In the genomic region with DNA sequence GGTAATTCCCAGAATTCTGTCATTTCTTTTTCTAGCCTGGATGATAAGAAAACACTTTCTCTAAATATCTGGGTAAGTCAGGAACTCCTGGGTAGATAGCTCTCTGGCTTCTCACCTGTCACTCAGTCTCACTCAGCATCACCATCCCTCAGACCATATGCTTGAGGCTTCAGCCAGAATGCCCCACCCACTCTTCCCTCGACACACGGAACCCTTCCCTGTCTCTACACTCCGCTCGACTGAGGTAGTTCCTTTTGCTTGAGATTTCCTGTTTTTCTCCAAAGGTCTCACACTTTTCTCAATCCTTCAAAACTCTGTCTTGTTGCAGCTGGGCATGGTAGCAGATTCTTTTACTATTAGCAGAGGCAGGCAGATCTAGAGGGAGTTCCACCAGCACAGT, we compare ENCODE assay signal across 27 mouse cellular contexts. TPM values are rescaled to one million over a fixed set of nuclear protein-coding genes. Genes with fewer than 3 reads are reported as not detected.
DNase-seq lines count a peak whose midpoint lies in the region; ATAC-seq and TF ChIP-seq lines count a peak whose summit lies in the region.
"Had no signal": no experiment of that assay in that cellular context is flagged by ENCODE, and none has a peak within 500 bp of the region (broad histone marks: within the 10 kb centered on the region; RNA-seq: fewer than 3 reads in every experiment).

No protein-coding gene starts in this region.

- H3K27me3 ChIP-seq in midbrain, postnatal 0 days (ENCODE audit: insufficient read depth, low read length) = no peaks in the 10 kb centered on the region

- H3K4me1 ChIP-seq in midbrain, postnatal 0 days (ENCODE audit: insufficient read depth, low read length) = no peaks in the 10 kb centered on the region

- H3K9me3 ChIP-seq in midbrain, postnatal 0 days (ENCODE audit: low read length) = no peaks in the 10 kb centered on the region
- H3K9me3 ChIP-seq: embryonic facial prominence, embryonic 12.5 days; heart, embryonic 10.5 days; midbrain, embryonic 12.5 days had no signal

- TF ChIP-seq CTCF in midbrain, postnatal 0 days (IDR thresholded peaks at IDR 0.05) = no peak

- H3K4me3 ChIP-seq in midbrain, postnatal 0 days (ENCODE audit: low read depth, low read length) = no peak overlapping the region
- H3K4me3 ChIP-seq: embryonic facial prominence, embryonic 12.5 days; heart, embryonic 10.5 days; midbrain, embryonic 12.5 days had no signal

- intact Hi-C loops in left cerebral cortex, postnatal 36 days (cut with DNase I) = no loop called here

- no peaks in the 10 kb centered on the region for H3K36me3 ChIP-seq in midbrain, postnatal 0 days (ENCODE audit: insufficient read depth, low read length)
- H3K36me3 ChIP-seq: embryonic facial prominence, embryonic 12.5 days; heart, embryonic 10.5 days; midbrain, embryonic 12.5 days had no signal

- DNase-seq in frontal cortex, postnatal 10 days (ENCODE audit: low spot score in 2 of 2) = no peak
- peak; percentile 94 for DNase-seq in brain, adult 2 months (ENCODE audit: low read depth, low spot score)
- peak; percentile 60 to 62 for DNase-seq in cerebellum, postnatal 10 days
- DNase-seq in left cerebral cortex, postnatal 36 days (ENCODE audit: low spot score in 2 of 2) = peak; percentile 63 to 67
- DNase-seq in embryo, embryonic 10 days (ENCODE audit: low spot score) = no peak
- no peak for DNase-seq in midbrain, postnatal 0 days (ENCODE audit: low spot score)
- DNase-seq: adrenal gland, postnatal 14 days; kidney, adult 2 months; kidney, postnatal 14 days; liver; lung, postnatal 10 days; thymus, postnatal 36 days had no signal

- H3K27ac ChIP-seq in midbrain, postnatal 0 days (ENCODE audit: low read depth, low read length) = no peak overlapping the region
- H3K27ac ChIP-seq: embryonic facial prominence, embryonic 12.5 days; heart, embryonic 10.5 days; midbrain, embryonic 12.5 days had no signal

- H3K4me2 ChIP-seq in midbrain, postnatal 0 days (ENCODE audit: low read depth, low read length, poor library complexity, severe bottlenecking) = no peak overlapping the region
- H3K4me2 ChIP-seq: embryonic facial prominence, embryonic 12.5 days; midbrain, embryonic 12.5 days had no signal

- peak; percentile 58 for ATAC-seq in frontal cortex, adult (ENCODE audit: low TSS enrichment)
- ATAC-seq in midbrain, postnatal 0 days (ENCODE audit: low FRiP score) = no peak
- ATAC-seq: forebrain, embryonic 14.5 days; inflammation-experienced regulatory T-cells, adult 6 months had no signal

- no peak overlapping the region for H3K9ac ChIP-seq in midbrain, postnatal 0 days (replicated peaks; ENCODE audit: low read length, poor library complexity, severe bottlenecking)
- H3K9ac ChIP-seq: embryonic facial prominence, embryonic 12.5 days; midbrain, embryonic 12.5 days had no signal

- 62% methylated on average over 4 of the region's 4 CpGs for WGBS in midbrain, postnatal 0 days

RNA-seq across cellular contexts. Expression of gene Syt12, which starts 4.1 kb away (rescaled TPM):
- 10 to 100 TPM; 35.2 to 38.8 TPM for total RNA-seq in left cerebral cortex, postnatal 36 days (2021)
- total RNA-seq in midbrain, postnatal 0 days (2014; rRNA removed) = 12.2 and 20.9 TPM in 2 replicates
- 7.0 and 7.6 TPM in 2 replicates for polyA plus RNA-seq in midbrain, postnatal 0 days (2015; fragmentation: Nextera tagmentation; extraction: Ambion mirVana)
- total RNA-seq: megakaryocyte progenitor cell, adult 5-6 weeks; MEL had no signal

RNA-seq across cellular contexts. Expression of gene 2010003K11Rik, which starts 17.1 kb away (rescaled TPM):
- total RNA-seq in left cerebral cortex, postnatal 36 days (2021) = not detected
- not detected in 2 replicates for total RNA-seq in midbrain, postnatal 0 days (2014; rRNA removed)
- 0.23 TPM in 1 of 2 replicates, not detected in the other for polyA plus RNA-seq in midbrain, postnatal 0 days (2015; fragmentation: Nextera tagmentation; extraction: Ambion mirVana)
- total RNA-seq: CH12.LX; gastrocnemius, adult 18-20 months; layer of hippocampus, adult 8-10 months; megakaryocyte progenitor cell, adult 5-6 weeks; MEL had no signal
- polyA plus RNA-seq: cortical plate, adult 2 months; embryonic facial prominence, embryonic 12.5 days; forebrain, embryonic 14.5 days; heart, embryonic 10.5 days; heart, postnatal 0 days; hindbrain, embryonic 11.5 days; inflammation-experienced regulatory T-cells, adult 6 months; midbrain, embryonic 12.5 days; neural tube, embryonic 14.5 days had no signal

RNA-seq across cellular contexts. Expression of gene Pcx, which starts 28.9 kb away (rescaled TPM):
- total RNA-seq in left cerebral cortex, postnatal 36 days (2021) = 10 to 100 TPM; 73.3 TPM
- total RNA-seq in midbrain, postnatal 0 days (2014; rRNA removed) = 45.1 and 57.8 TPM in 2 replicates
- polyA plus RNA-seq in midbrain, postnatal 0 days (2015; fragmentation: Nextera tagmentation; extraction: Ambion mirVana) = 32.0 and 41.2 TPM in 2 replicates

RNA-seq across cellular contexts. Expression of gene Rhod, which starts 42.1 kb away (rescaled TPM):
- under 1 TPM; 0.32 to 0.86 TPM for total RNA-seq in left cerebral cortex, postnatal 36 days (2021)
- 4.3 and 6.2 TPM in 2 replicates for total RNA-seq in midbrain, postnatal 0 days (2014; rRNA removed)
- polyA plus RNA-seq in midbrain, postnatal 0 days (2015; fragmentation: Nextera tagmentation; extraction: Ambion mirVana) = 2.7 and 4.5 TPM in 2 replicates
- total RNA-seq: megakaryocyte progenitor cell, adult 5-6 weeks; MEL had no signal

Comparison
In these comparisons a context has a peak if more than half of its experiments do, and no peak if none do; other contexts are left out.
1. DNase-seq: peak in brain, adult 2 months (single experiment), cerebellum, postnatal 10 days (2 of 2) and left cerebral cortex, postnatal 36 days (2 of 2); none in frontal cortex, postnatal 10 days (0 of 2), embryo, embryonic 10 days (single experiment) and midbrain, postnatal 0 days (single experiment).